Mouse (Mus musculus): ENCODE measurements at regions not wholly inside any gene's neighbourhood (a gene's known extent, or its start where the extent isn't known, plus 50 kb on each side); places are given as distances from the start of the nearest gene placed in this dataset.

DNA sequence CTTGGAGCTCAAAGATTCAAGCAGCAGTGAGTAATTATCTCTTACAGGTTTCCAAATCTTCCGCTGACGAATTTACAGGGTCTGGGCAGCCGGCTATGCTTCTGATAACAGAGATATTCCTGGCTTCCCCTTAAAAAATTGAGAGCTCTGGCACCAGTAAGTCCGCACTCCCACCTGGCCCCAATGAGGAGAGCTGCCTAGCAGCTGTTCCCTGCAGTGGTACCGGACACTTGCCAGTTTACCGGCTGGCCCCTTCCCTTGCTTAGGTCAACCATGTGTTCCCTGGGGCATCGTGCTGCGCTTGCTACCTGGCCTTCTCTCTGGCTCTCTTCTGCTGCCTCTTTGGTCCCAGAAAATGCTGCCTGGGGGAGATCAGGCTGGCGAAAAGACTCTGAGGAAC is 244.0 kb downstream of the Gm19410 start:
- Histone ChIP-seq H3K36me3 (ENCODE audit: insufficient read depth, low read length) (no peaks in the 10 kb centered on the region), H3K27ac (no peak overlapping the region), H3K4me1 (replicated peaks; ENCODE audit: insufficient read depth, low read length) (no peaks in the 10 kb centered on the region), H3K9me3 (replicated peaks; ENCODE audit: low read length) (no peaks in the 10 kb centered on the region), H3K9ac (ENCODE audit: low read depth, low read length) (no peak overlapping the region), H3K4me2 (ENCODE audit: low read length) (no peak overlapping the region), H3K4me3 (replicated peaks; ENCODE audit: low read depth, low read length) (no peak overlapping the region), H3K27me3 (ENCODE audit: insufficient read depth, low read length) (no peaks in the 10 kb centered on the region)
- 70% methylated on average over 9 of the region's 9 CpGs for WGBS
- DNase-seq (ENCODE audit: low spot score) (no peak), ATAC-seq (replicated peaks; ENCODE audit: low FRiP score, low read depth) (no peak)
- TF ChIP-seq CTCF (IDR thresholded peaks at IDR 0.05; ENCODE audit: low read depth): no peak

DNA sequence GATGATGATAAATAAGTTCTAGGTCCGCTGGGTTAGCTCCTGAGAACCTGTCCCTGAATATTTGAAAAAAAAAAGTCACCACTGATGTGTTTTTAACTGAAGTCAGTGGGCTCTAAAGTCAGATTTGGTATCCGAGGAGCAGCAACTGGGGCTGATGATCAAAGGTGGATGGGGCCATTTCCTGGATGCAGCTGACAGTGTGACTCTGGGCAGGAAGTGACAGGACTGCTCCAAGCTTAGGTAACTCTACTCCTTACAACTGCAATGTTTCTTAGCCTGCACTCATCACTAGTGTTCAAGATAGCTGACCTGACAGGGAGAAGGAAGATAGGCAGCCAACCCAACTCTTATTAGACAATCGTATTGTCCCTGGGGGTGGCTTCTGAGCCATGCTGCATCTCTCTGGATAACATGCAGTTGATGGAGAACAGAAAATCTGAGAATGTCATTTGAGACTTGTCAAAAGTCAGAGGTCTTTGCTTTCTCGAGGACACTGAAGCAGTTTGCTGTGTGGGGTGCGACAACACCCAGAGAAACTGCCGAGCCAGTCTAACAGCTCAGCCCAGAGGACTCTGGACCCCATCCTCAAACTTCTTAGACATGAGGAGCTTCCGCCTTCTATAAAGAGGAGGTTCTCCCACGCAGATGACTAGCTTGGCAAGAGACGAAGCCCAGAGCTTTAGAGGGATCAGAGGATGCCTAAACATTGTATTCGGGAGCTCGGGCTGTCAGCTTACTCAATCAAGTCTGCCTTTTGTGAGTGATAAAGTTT is 245.0 kb downstream of the Gm19410 start:
- Histone ChIP-seq H3K27ac (no peak overlapping the region), H3K4me2 (ENCODE audit: low read length) (no peak overlapping the region), H3K4me1 (replicated peaks; ENCODE audit: insufficient read depth, low read length) (no peaks in the 10 kb centered on the region), H3K9ac (ENCODE audit: low read depth, low read length) (no peak overlapping the region), H3K27me3 (ENCODE audit: insufficient read depth, low read length) (no peaks in the 10 kb centered on the region), H3K9me3 (replicated peaks; ENCODE audit: low read length) (no peaks in the 10 kb centered on the region), H3K36me3 (ENCODE audit: insufficient read depth, low read length) (no peaks in the 10 kb centered on the region), H3K4me3 (replicated peaks; ENCODE audit: low read depth, low read length) (no peak overlapping the region)
- DNase-seq (ENCODE audit: low spot score) (peak; percentile 40), ATAC-seq (replicated peaks; ENCODE audit: low FRiP score, low read depth) (no peak)
- no peak for TF ChIP-seq CTCF (IDR thresholded peaks at IDR 0.05; ENCODE audit: low read depth)
- WGBS: 42% methylated on average over 11 of the region's 11 CpGs

DNA sequence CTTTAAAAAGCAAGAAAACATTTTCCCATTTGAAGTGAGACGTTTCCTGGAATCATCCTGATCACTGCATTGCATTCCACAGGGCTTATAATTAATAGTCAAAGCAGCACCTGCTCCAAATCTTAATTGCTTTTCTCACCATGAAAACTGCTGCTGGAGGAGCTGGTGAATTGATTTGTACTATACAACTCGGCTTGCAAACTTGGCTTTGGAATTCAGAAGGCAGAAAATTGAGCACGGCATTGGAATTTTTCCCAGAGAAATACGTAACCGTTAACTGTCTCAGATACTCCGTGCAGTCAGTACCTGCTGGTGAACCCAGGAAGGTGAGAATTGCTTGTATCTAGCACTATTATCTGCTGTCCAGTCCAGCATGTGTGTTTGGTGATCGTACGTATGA is 249.3 kb downstream of the Gm19410 start:
- ATAC-seq (replicated peaks; ENCODE audit: low FRiP score, low read depth): no peak
- Histone ChIP-seq H3K9ac (ENCODE audit: low read depth, low read length) (no peak overlapping the region), H3K27me3 (ENCODE audit: insufficient read depth, low read length) (no peaks in the 10 kb centered on the region), H3K36me3 (ENCODE audit: insufficient read depth, low read length) (no peaks in the 10 kb centered on the region), H3K27ac (no peak overlapping the region), H3K4me3 (replicated peaks; ENCODE audit: low read depth, low read length) (no peak overlapping the region), H3K4me2 (ENCODE audit: low read length) (no peak overlapping the region), H3K4me1 (replicated peaks; ENCODE audit: insufficient read depth, low read length) (0 out of 2 replicates have a peak, but pooled peaks cover 4% of the 10 kb centered on the region), H3K9me3 (replicated peaks; ENCODE audit: low read length) (no peaks in the 10 kb centered on the region)
- no peak for DNase-seq (ENCODE audit: low spot score)
- WGBS: 54% methylated on average over 8 of the region's 8 CpGs
- no peak for TF ChIP-seq CTCF (IDR thresholded peaks at IDR 0.05; ENCODE audit: low read depth)

- no peak for TF ChIP-seq CTCF (IDR thresholded peaks at IDR 0.05; ENCODE audit: low read depth)
- ATAC-seq (replicated peaks; ENCODE audit: low FRiP score, low read depth): no peak
- DNase-seq (ENCODE audit: low spot score): no peak
- 0 out of 2 replicates have a peak, but pooled peaks cover 4% of the 10 kb centered on the region for H3K4me1 ChIP-seq (replicated peaks; ENCODE audit: insufficient read depth, low read length)
- no peak overlapping the region; the same call in 1 of the 2 replicates for H3K27ac ChIP-seq
- H3K36me3 ChIP-seq (ENCODE audit: insufficient read depth, low read length): no peaks in the 10 kb centered on the region
- no peak overlapping the region for H3K9ac ChIP-seq (ENCODE audit: low read depth, low read length)
- no peak overlapping the region for H3K4me3 ChIP-seq (replicated peaks; ENCODE audit: low read depth, low read length)
- WGBS: 63% methylated on average over 20 of the region's 20 CpGs
- H3K27me3 ChIP-seq (ENCODE audit: insufficient read depth, low read length): no peaks in the 10 kb centered on the region
- H3K4me2 ChIP-seq (ENCODE audit: low read length): no peak overlapping the region
- no peaks in the 10 kb centered on the region for H3K9me3 ChIP-seq (replicated peaks; ENCODE audit: low read length)
These were observed 250.9 kb downstream of the Gm19410 start for GRCm38 (mm10) chr8:36016321-36017114.

DNA sequence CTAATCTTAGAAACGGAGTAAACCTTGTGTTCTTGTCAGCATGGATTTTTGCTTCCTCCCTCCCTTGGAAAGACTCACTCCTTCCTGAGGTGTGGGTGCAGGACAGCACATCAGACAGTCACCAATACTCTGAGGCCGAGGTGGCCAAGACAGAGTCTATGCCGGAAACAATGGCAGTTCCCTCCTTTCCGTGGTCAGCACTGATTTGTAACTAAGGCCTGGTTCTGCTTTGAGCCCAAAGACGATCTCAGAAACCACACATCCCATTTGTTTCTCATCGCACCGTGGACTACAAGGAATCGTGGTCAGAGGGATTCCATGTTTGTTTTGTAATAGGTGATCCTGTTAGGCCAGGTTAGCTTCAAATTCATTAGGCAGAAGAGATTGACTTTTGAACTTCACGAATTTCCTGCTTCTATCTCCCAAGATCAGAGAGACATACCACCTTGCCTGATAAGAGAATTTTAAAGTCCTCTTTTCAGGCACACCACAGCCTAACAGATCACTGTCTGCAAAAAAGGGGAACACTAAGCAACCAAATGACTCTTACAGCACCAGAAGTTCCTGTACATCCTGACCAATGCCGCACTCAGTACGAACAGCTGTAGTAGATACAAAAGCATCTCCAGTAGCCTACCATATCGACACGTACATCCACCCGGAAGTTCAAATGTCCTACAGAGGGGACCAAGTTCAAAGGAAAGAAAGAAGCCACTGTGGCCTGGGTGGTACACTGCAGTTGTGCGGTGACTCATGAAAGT is 253.6 kb downstream of the Gm19410 start:
- Histone ChIP-seq H3K27me3 (ENCODE audit: insufficient read depth, low read length) (no peaks in the 10 kb centered on the region), H3K4me3 (replicated peaks; ENCODE audit: low read depth, low read length) (no peak overlapping the region), H3K9me3 (replicated peaks; ENCODE audit: low read length) (no peaks in the 10 kb centered on the region), H3K27ac (no peak overlapping the region), H3K9ac (ENCODE audit: low read depth, low read length) (no peak overlapping the region), H3K4me1 (replicated peaks; ENCODE audit: insufficient read depth, low read length) (0 out of 2 replicates have a peak, but pooled peaks cover 4% of the 10 kb centered on the region), H3K4me2 (ENCODE audit: low read length) (no peak overlapping the region), H3K36me3 (ENCODE audit: insufficient read depth, low read length) (no peaks in the 10 kb centered on the region)
- no peak for TF ChIP-seq CTCF (IDR thresholded peaks at IDR 0.05; ENCODE audit: low read depth)
- ATAC-seq (replicated peaks; ENCODE audit: low FRiP score, low read depth) (no peak), DNase-seq (ENCODE audit: low spot score) (no peak)
- 76% methylated on average over 15 of the region's 15 CpGs for WGBS

- Histone ChIP-seq H3K36me3 (ENCODE audit: insufficient read depth, low read length) (no peaks in the 10 kb centered on the region), H3K4me1 (replicated peaks; ENCODE audit: insufficient read depth, low read length) (0 out of 2 replicates have a peak, but pooled peaks cover 4% of the 10 kb centered on the region), H3K4me2 (ENCODE audit: low read length) (no peak overlapping the region), H3K27me3 (ENCODE audit: insufficient read depth, low read length) (no peaks in the 10 kb centered on the region), H3K27ac (no peak overlapping the region), H3K4me3 (replicated peaks; ENCODE audit: low read depth, low read length) (no peak overlapping the region), H3K9ac (ENCODE audit: low read depth, low read length) (no peak overlapping the region), H3K9me3 (replicated peaks; ENCODE audit: low read length) (no peaks in the 10 kb centered on the region)
- no peak for ATAC-seq (replicated peaks; ENCODE audit: low FRiP score, low read depth)
- 90% methylated on average over 7 of the region's 7 CpGs for WGBS
- TF ChIP-seq CTCF (IDR thresholded peaks at IDR 0.05; ENCODE audit: low read depth): no peak
- no peak for DNase-seq (ENCODE audit: low spot score)
These were observed 254.3 kb downstream of the Gm19410 start for GRCm38 (mm10) chr8:36019895-36020294.

All from kidney, postnatal 0 days (tissue).